Mouse (Mus musculus): ENCODE results near the gene Plekhn1.

DNA sequence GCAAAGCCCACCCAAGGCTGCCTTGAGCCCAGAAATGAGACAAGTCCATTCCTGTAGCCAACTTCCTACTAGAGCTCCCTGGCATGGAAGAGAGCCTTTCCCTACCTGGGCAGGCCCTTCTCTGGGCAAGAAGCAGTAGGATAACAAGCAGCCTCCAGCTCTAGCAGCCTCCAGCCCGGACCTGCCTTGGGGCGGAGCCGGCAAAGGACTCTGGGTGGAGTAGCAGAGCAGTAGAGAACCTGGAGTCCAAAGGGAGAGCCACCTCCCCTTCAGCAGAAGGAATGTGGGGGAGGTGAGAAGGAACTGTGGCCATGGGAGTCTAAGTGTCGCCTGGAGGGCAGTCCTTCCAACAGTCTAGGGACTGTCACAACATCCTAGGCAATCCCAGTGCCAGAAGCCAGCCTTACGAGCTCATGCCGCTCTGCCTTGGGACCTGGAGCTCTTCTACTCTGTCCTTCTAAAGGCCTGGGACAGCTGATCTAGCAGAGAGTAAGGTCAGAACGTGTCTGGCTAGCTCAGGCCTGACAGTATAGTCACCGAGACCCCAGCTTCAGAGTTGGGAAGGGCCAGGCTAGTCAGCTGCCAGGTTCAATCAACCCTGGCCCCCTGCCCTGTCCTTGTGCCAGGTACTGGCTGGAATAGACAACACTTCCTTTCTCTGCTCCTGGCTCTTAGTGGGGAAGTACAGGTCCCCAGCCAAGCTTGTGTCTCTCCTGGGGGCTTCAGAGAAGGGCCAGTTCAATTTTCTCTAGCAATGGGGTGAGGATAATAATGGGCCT, 42.0 kb downstream of the Plekhn1 start:
- TF ChIP-seq CTCF (IDR thresholded peaks at IDR 0.05; ENCODE audit: insufficient read depth, low read length) (no peak), POLR2A (IDR thresholded peaks at IDR 0.05; ENCODE audit: borderline replicate concordance, extremely low read depth, low read depth, low read length) (0 out of 2 replicates have a peak, but pooled peaks have one; percentile 31)

Measured in lung, adult 2 months (tissue).